Mouse (Mus musculus) stomach, embryonic 16.5 days (tissue): ENCODE results near the gene Sdcbp2. TPM values are rescaled to one million over a fixed set of nuclear protein-coding genes. Genes with fewer than 3 reads are reported as not detected.

Source experiments
- ATAC-seq: fragments of 200-750 bp; cut with Nextera tagmentation; 2 replicates; pipeline ENCODE4 v1.8.0; 2017; ENCODE audit warnings: moderate number of reproducible peaks, moderate TSS enrichment; ENCODE audit not compliant: insufficient read depth, low FRiP score
- H3K27ac ChIP-seq: fragments of 300-500 bp; sonication (generic); 2 replicates; pipeline ENCODE4 v1.5.1; 2014; ENCODE audit warnings: low read length
- H3K27me3 ChIP-seq: fragments of 300-500 bp; sonication (generic); 2 replicates; pipeline ENCODE4 v1.6.1; 2014; ENCODE audit warnings: low read length, control low read depth, mixed read lengths; ENCODE audit not compliant: control insufficient read depth, insufficient read depth
- H3K36me3 ChIP-seq: fragments of 300-500 bp; sonication (generic); 2 replicates; pipeline ENCODE4 v1.6.1; 2014; ENCODE audit warnings: low read length; ENCODE audit not compliant: control insufficient read depth, insufficient read depth
- H3K4me1 ChIP-seq: fragments of 300-500 bp; sonication (generic); 2 replicates; pipeline ENCODE4 v1.6.1; 2014; ENCODE audit warnings: low read length, control low read depth, mixed read lengths; ENCODE audit not compliant: control insufficient read depth, insufficient read depth
- H3K4me2 ChIP-seq: fragments of 300-500 bp; sonication (generic); 2 replicates; pipeline ENCODE4 v1.6.1; 2014; ENCODE audit warnings: low read depth, low read length, mixed read lengths
- H3K4me3 ChIP-seq: fragments of 300-500 bp; sonication (generic); replicated peaks from 2 replicates; pipeline ENCODE4 v1.5.1; 2014; ENCODE audit warnings: mild to moderate bottlenecking, low read length
- H3K9ac ChIP-seq: fragments of 300-500 bp; sonication (generic); 2 replicates; pipeline ENCODE4 v1.6.1; 2014; ENCODE audit warnings: low read length
- H3K9me3 ChIP-seq: fragments of 300-500 bp; sonication (generic); replicated peaks from 2 replicates; pipeline ENCODE4 v1.6.1; 2016; ENCODE audit warnings: low read length, control low read depth; ENCODE audit not compliant: control insufficient read depth
- WGBS: fragments of 180-500 bp; shearing (Covaris S2); extraction: QIAGEN DNeasy Blood & Tissue Kit; methylation state at CpG from one replicate; pipeline ENCODE4 v1.1.7; 2014; 5-methylcytosine and 5-hydroxymethylcytosine counted together
- polyA plus RNA-seq: library from polyadenylated mRNA; unstranded; fragments of >200 nt; fragmentation: Nextera tagmentation; extraction: Ambion mirVana; gene quantifications from 2 replicates; pipeline ENCODE4 v1.2.1, GENCODE M21; 2015

Gene Sdcbp2
- polyA plus RNA-seq, 1 experiment from 2014 or later = 25.9 TPM

- peaks cover 4% of the 10 kb centered on the region; the same call in 1 of the 2 replicates for H3K4me1 ChIP-seq
- H3K9ac ChIP-seq = no peak overlapping the region
- WGBS = 57% methylated on average over 1 of the region's 1 CpGs
- H3K4me3 ChIP-seq = no peak overlapping the region
- no peak overlapping the region for H3K27ac ChIP-seq
- no peaks in the 10 kb centered on the region for H3K27me3 ChIP-seq
- H3K36me3 ChIP-seq = no peaks in the 10 kb centered on the region
- ATAC-seq = no peak
- H3K9me3 ChIP-seq = no peaks in the 10 kb centered on the region
- H3K4me2 ChIP-seq = no peak overlapping the region
These were observed 8.5 kb downstream of the Sdcbp2 start for GRCm38 (mm10) chr2:151580945-151581344.

GRCm38 (mm10) chr2:151585934-151586333, 13.5 kb downstream of the Sdcbp2 start:
- WGBS = 42% methylated on average over 3 of the region's 3 CpGs
- H3K4me2 ChIP-seq = no peak overlapping the region
- H3K9me3 ChIP-seq = no peaks in the 10 kb centered on the region
- no peak overlapping the region for H3K4me3 ChIP-seq
- H3K9ac ChIP-seq = no peak overlapping the region
- no peaks in the 10 kb centered on the region for H3K36me3 ChIP-seq
- ATAC-seq = no peak
- no peak overlapping the region for H3K27ac ChIP-seq
- H3K4me1 ChIP-seq = no peaks in the 10 kb centered on the region
- H3K27me3 ChIP-seq = no peaks in the 10 kb centered on the region

GRCm38 (mm10) chr2:151586807-151587206, 14.4 kb downstream of the Sdcbp2 start:
- WGBS = 100% methylated on average over 1 of the region's 1 CpGs
- Histone ChIP-seq H3K9me3 (no peaks in the 10 kb centered on the region), H3K4me3 (no peak overlapping the region)

GRCm38 (mm10) chr2:151587306-151587705, 14.9 kb downstream of the Sdcbp2 start:
- Histone ChIP-seq H3K27me3 (no peaks in the 10 kb centered on the region), H3K4me3 (no peak overlapping the region), H3K9ac (no peak overlapping the region), H3K36me3 (no peaks in the 10 kb centered on the region), H3K4me1 (no peaks in the 10 kb centered on the region), H3K9me3 (no peaks in the 10 kb centered on the region), H3K4me2 (no peak overlapping the region), H3K27ac (no peak overlapping the region)
- ATAC-seq = no peak
- 60% methylated on average over 9 of the region's 9 CpGs for WGBS

More at GRCm38 (mm10) chr2:151586807-151587206, 14.4 kb downstream of the Sdcbp2 start:
- no peak overlapping the region for H3K27ac ChIP-seq
- H3K27me3 ChIP-seq = no peaks in the 10 kb centered on the region
- H3K9ac ChIP-seq = no peak overlapping the region
- no peak overlapping the region for H3K4me2 ChIP-seq
- no peaks in the 10 kb centered on the region for H3K4me1 ChIP-seq
- ATAC-seq = no peak
- no peaks in the 10 kb centered on the region for H3K36me3 ChIP-seq

- H3K27ac ChIP-seq = no peak overlapping the region
- 68% methylated on average over 2 of the region's 2 CpGs for WGBS
- 0 out of 2 replicates have a peak, but pooled peaks cover 6% of the 10 kb centered on the region for H3K4me1 ChIP-seq
- no peak overlapping the region for H3K4me2 ChIP-seq
- H3K4me3 ChIP-seq = no peak overlapping the region
- ATAC-seq = no peak
- no peak overlapping the region for H3K9ac ChIP-seq
- no peaks in the 10 kb centered on the region for H3K27me3 ChIP-seq
- H3K36me3 ChIP-seq = no peaks in the 10 kb centered on the region
- H3K9me3 ChIP-seq = no peaks in the 10 kb centered on the region
These were observed 25.6 kb downstream of the Sdcbp2 start for GRCm38 (mm10) chr2:151598068-151598467.

- 46% methylated on average over 4 of the region's 4 CpGs for WGBS
- Histone ChIP-seq H3K27ac (no peak overlapping the region), H3K4me1 (peaks cover 15% of the 10 kb centered on the region; the same call in 1 of the 2 replicates), H3K4me3 (no peak overlapping the region), H3K36me3 (no peaks in the 10 kb centered on the region), H3K4me2 (no peak overlapping the region), H3K27me3 (no peaks in the 10 kb centered on the region), H3K9me3 (no peaks in the 10 kb centered on the region), H3K9ac (no peak overlapping the region)
- ATAC-seq = no peak
These were observed 29.7 kb downstream of the Sdcbp2 start for GRCm38 (mm10) chr2:151602106-151602505.

GRCm38 (mm10) chr2:151603630-151604029, 31.2 kb downstream of the Sdcbp2 start:
- peaks cover 15% of the 10 kb centered on the region; the same call in 1 of the 2 replicates for H3K4me1 ChIP-seq
- H3K4me2 ChIP-seq = no peak overlapping the region
- WGBS = 40% methylated on average over 4 of the region's 4 CpGs
- no peak overlapping the region for H3K27ac ChIP-seq
- no peaks in the 10 kb centered on the region for H3K27me3 ChIP-seq
- H3K9me3 ChIP-seq = no peaks in the 10 kb centered on the region
- ATAC-seq = no peak
- no peak overlapping the region for H3K9ac ChIP-seq
- no peaks in the 10 kb centered on the region for H3K36me3 ChIP-seq
- H3K4me3 ChIP-seq = no peak overlapping the region

- H3K27me3 ChIP-seq = no peaks in the 10 kb centered on the region
- no peaks in the 10 kb centered on the region for H3K36me3 ChIP-seq
- H3K4me1 ChIP-seq = peaks cover 15% of the 10 kb centered on the region; the same call in 1 of the 2 replicates
- H3K9ac ChIP-seq = no peak overlapping the region
- H3K4me3 ChIP-seq = no peak overlapping the region
- no peaks in the 10 kb centered on the region for H3K9me3 ChIP-seq
- H3K27ac ChIP-seq = no peak overlapping the region
- ATAC-seq = no peak
- 37% methylated on average over 11 of the region's 11 CpGs for WGBS
- H3K4me2 ChIP-seq = no peak overlapping the region
These were observed 33.1 kb downstream of the Sdcbp2 start for GRCm38 (mm10) chr2:151605437-151605987.

GRCm38 (mm10) chr2:151608435-151608834, 36.0 kb downstream of the Sdcbp2 start:
- no peak for ATAC-seq
- Histone ChIP-seq H3K27me3 (no peaks in the 10 kb centered on the region), H3K9ac (no peak overlapping the region), H3K27ac (no peak overlapping the region), H3K4me1 (peaks cover 8% of the 10 kb centered on the region; the same call in 1 of the 2 replicates), H3K4me3 (no peak overlapping the region), H3K4me2 (no peak overlapping the region), H3K36me3 (no peaks in the 10 kb centered on the region), H3K9me3 (no peaks in the 10 kb centered on the region)
- WGBS = 88% methylated on average over 1 of the region's 1 CpGs
